Mouse (Mus musculus): ENCODE data around the gene Abcc9. TPM values are rescaled to one million over a fixed set of nuclear protein-coding genes. Genes with fewer than 3 reads are reported as not detected.

The Abcc9 gene
- polyA plus RNA-seq (2015; fragmentation: Nextera tagmentation; extraction: Ambion mirVana), result 1.6 and 1.7 TPM in 2 replicates

DNA sequence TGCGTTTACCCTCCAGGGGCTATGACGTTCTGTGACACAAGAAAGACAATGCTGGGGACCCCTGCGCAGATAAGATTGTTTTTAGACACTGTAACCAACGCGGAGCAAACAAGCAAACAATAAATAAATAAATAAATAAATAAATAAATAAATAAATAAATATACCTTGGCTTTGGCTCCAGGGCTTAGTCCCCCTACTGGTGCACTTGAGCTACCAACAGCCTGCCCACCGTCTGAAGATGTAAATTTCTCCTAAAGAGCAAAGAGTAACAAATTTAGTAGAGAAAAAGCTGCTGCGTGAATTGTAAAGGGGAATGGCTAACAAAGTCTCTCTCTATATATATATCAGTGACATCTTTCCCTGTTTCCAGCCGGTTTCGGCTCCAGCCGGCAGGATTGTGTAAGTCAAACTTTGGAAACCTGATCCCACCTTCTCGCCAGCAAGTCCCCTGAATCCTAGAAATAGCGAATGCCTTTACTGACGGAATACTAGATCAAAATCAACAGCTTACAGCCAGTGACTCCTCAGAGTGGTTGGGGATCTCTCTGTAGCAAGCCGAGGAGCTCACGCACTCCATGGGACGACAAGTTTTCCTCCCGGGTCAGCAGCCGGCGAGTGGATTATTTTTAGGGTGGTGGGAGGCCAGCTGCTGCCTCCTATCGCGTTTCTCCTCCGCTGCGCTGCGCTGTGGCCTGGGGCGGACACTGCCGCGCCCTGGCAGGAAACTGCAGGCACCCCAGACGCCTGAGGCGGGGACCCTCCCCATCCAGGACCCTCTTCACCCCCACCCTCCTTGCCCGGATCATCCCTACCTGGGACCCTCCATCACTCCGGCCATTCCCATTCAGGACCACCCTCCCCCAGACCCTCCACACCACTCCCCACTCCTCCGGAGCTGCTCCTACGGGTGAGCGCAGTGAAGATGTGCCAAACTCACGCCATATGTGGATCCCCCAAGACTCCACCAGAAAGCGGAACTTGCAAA, at the start of gene Abcc9:
Abcc9 (minus strand) TSS at position 664 of the 986 bp plus-strand sequence.
- H3K27ac ChIP-seq, result no peak within 1 kb of the TSS
- H3K36me3 ChIP-seq (ENCODE audit: poor library complexity, severe bottlenecking), result no peaks in the 10 kb centered on the region
- peak within 1 kb of the TSS; percentile 33 for H3K4me3 ChIP-seq
- 8% methylated on average over 36 of the region's 36 CpGs for WGBS
- no peaks in the 10 kb centered on the region for H3K9me3 ChIP-seq (replicated peaks)
- peak within 1 kb of the TSS; percentile 38 for H3K9ac ChIP-seq
- peak within 1 kb of the TSS; percentile 73 for H3K4me2 ChIP-seq
- peaks cover 3% of the 10 kb centered on the region for H3K27me3 ChIP-seq
- peaks cover 9% of the 10 kb centered on the region; the same call in 1 of the 2 replicates for H3K4me1 ChIP-seq
- peak; percentile 63; the same call in 1 of the 2 replicates for ATAC-seq

- no peak overlapping the region for H3K4me2 ChIP-seq
- H3K36me3 ChIP-seq (ENCODE audit: poor library complexity, severe bottlenecking), result no peaks in the 10 kb centered on the region
- peaks cover 20% of the 10 kb centered on the region for H3K27me3 ChIP-seq
- H3K4me1 ChIP-seq, result no peaks in the 10 kb centered on the region
- H3K27ac ChIP-seq, result no peak overlapping the region
- WGBS, result 49% methylated on average over 9 of the region's 9 CpGs
- H3K9me3 ChIP-seq (replicated peaks), result no peaks in the 10 kb centered on the region
- peak; percentile 49; the same call in 1 of the 2 replicates for ATAC-seq
- H3K4me3 ChIP-seq, result no peak overlapping the region
- no peak overlapping the region for H3K9ac ChIP-seq
Measured at GRCm38 (mm10) chr6:142751365-142751764, 49.2 kb upstream of the Abcc9 start.

- 85% methylated on average over 8 of the region's 8 CpGs for WGBS
- H3K36me3 ChIP-seq (ENCODE audit: poor library complexity, severe bottlenecking), result no peaks in the 10 kb centered on the region
- no peak for ATAC-seq
- no peak overlapping the region for H3K9ac ChIP-seq
- no peak overlapping the region for H3K27ac ChIP-seq
- H3K27me3 ChIP-seq, result no peaks in the 10 kb centered on the region
- no peak overlapping the region for H3K4me3 ChIP-seq
- no peak overlapping the region for H3K4me2 ChIP-seq
- H3K4me1 ChIP-seq, result no peaks in the 10 kb centered on the region
- H3K9me3 ChIP-seq (replicated peaks), result no peaks in the 10 kb centered on the region
Measured at GRCm38 (mm10) chr6:142748057-142748708, 46.1 kb upstream of the Abcc9 start.

GRCm38 (mm10) chr6:142747165-142747564, 45.0 kb upstream of the Abcc9 start:
- H3K9me3 ChIP-seq (replicated peaks), result no peaks in the 10 kb centered on the region
- no peak overlapping the region for H3K9ac ChIP-seq
- no peaks in the 10 kb centered on the region for H3K36me3 ChIP-seq (ENCODE audit: poor library complexity, severe bottlenecking)
- no peak overlapping the region for H3K4me3 ChIP-seq
- no peaks in the 10 kb centered on the region for H3K27me3 ChIP-seq
- WGBS, result 83% methylated on average over 2 of the region's 2 CpGs
- no peak for ATAC-seq
- H3K4me2 ChIP-seq, result no peak overlapping the region
- H3K4me1 ChIP-seq, result no peaks in the 10 kb centered on the region
- H3K27ac ChIP-seq, result no peak overlapping the region

GRCm38 (mm10) chr6:142746765-142747164, 44.6 kb upstream of the Abcc9 start:
- WGBS, result 84% methylated on average over 7 of the region's 7 CpGs

DNA sequence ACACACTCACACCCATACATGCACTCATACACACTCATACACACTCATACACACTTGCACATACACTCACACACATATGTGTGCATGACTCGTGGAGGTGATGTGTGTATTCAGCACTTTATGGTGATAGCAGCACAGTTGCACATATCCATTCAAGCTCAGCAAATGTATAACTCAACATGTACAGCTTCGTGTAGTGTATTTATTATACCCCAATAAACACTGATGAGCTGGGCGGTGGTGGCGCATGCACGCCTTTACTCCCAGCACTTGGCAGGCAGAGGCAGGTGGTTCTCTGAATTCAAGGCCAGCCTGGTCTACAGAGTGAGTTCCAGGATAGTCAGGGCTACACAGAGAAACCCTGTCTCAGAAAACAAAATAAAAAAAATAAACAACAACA, 43.4 kb upstream of the Abcc9 start:
- 97% methylated on average over 5 of the region's 5 CpGs for WGBS
- no peaks in the 10 kb centered on the region for H3K36me3 ChIP-seq (ENCODE audit: poor library complexity, severe bottlenecking)
- no peak for ATAC-seq
- H3K27ac ChIP-seq, result no peak overlapping the region
- no peaks in the 10 kb centered on the region for H3K9me3 ChIP-seq (replicated peaks)
- no peak overlapping the region for H3K4me2 ChIP-seq
- H3K9ac ChIP-seq, result no peak overlapping the region
- no peak overlapping the region for H3K4me3 ChIP-seq
- no peaks in the 10 kb centered on the region for H3K4me1 ChIP-seq
- H3K27me3 ChIP-seq, result no peaks in the 10 kb centered on the region

More at GRCm38 (mm10) chr6:142746765-142747164, 44.6 kb upstream of the Abcc9 start:
- H3K27ac ChIP-seq, result no peak overlapping the region
- no peaks in the 10 kb centered on the region for H3K4me1 ChIP-seq
- H3K27me3 ChIP-seq, result no peaks in the 10 kb centered on the region
- ATAC-seq, result no peak
- no peak overlapping the region for H3K9ac ChIP-seq
- no peaks in the 10 kb centered on the region for H3K9me3 ChIP-seq (replicated peaks)
- no peak overlapping the region for H3K4me2 ChIP-seq
- H3K4me3 ChIP-seq, result no peak overlapping the region
- H3K36me3 ChIP-seq (ENCODE audit: poor library complexity, severe bottlenecking), result no peaks in the 10 kb centered on the region

DNA sequence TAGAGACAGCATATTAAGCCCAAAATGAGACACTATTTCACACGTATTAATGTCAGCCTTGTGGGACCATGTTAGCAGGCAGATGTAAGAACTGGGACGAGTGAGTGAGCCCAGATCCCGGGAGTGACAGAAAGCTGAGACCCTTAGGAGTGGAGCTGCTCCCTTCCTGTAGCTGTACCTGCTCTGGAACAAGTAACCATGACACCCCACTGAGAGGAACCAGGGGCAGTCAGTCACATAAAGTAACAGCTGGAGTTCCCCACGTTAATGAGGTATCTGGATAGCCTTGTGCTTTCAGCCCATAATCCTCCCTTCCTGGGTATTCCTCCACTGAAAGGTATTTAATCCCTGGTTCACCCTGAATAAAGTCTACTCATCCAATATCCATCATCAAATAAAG, 41.1 kb upstream of the Abcc9 start:
- WGBS, result 43% methylated on average over 4 of the region's 4 CpGs
- no peak for ATAC-seq
- no peak overlapping the region for H3K4me2 ChIP-seq

DNA sequence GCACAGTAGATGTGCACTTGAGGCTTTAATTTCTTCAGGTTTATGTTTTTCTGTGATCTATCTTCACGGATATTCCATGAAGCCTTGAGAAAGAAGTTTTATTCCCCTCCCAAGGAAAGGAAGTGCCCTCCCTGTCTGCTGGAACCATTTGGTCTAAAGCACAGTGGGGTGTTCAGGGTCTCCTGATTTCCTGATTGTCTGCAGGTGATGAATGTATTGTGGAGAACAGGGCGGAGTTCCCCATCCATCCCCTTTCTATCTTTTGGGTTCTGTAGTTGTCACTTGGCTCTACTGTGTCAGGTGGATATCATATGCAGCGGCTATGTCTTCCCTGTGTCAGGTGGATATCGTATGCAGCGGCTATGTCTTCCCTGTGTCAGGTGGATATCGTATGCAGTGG, 39.6 kb upstream of the Abcc9 start:
- Histone ChIP-seq H3K27ac (no peak overlapping the region), H3K9ac (no peak overlapping the region), H3K4me3 (no peak overlapping the region), H3K36me3 (ENCODE audit: poor library complexity, severe bottlenecking) (no peaks in the 10 kb centered on the region), H3K4me1 (no peaks in the 10 kb centered on the region), H3K4me2 (no peak overlapping the region), H3K27me3 (no peaks in the 10 kb centered on the region), H3K9me3 (replicated peaks) (no peaks in the 10 kb centered on the region)
- WGBS, result 88% methylated on average over 6 of the region's 6 CpGs
- no peak for ATAC-seq

More for the DNA sequence above, 41.1 kb upstream of the Abcc9 start:
- Histone ChIP-seq H3K27ac (no peak overlapping the region), H3K27me3 (no peaks in the 10 kb centered on the region), H3K4me1 (no peaks in the 10 kb centered on the region), H3K9ac (no peak overlapping the region), H3K9me3 (replicated peaks) (no peaks in the 10 kb centered on the region), H3K4me3 (no peak overlapping the region), H3K36me3 (ENCODE audit: poor library complexity, severe bottlenecking) (no peaks in the 10 kb centered on the region)

- no peak overlapping the region for H3K4me2 ChIP-seq
- H3K27me3 ChIP-seq, result no peaks in the 10 kb centered on the region
- no peak overlapping the region for H3K9ac ChIP-seq
- no peak overlapping the region for H3K4me3 ChIP-seq
- no peaks in the 10 kb centered on the region for H3K9me3 ChIP-seq (replicated peaks)
- ATAC-seq, result no peak
- no peaks in the 10 kb centered on the region for H3K36me3 ChIP-seq (ENCODE audit: poor library complexity, severe bottlenecking)
- 92% methylated on average over 6 of the region's 6 CpGs for WGBS
- H3K27ac ChIP-seq, result no peak overlapping the region
- no peaks in the 10 kb centered on the region for H3K4me1 ChIP-seq
Measured at GRCm38 (mm10) chr6:142738637-142739036, 36.5 kb upstream of the Abcc9 start.

DNA sequence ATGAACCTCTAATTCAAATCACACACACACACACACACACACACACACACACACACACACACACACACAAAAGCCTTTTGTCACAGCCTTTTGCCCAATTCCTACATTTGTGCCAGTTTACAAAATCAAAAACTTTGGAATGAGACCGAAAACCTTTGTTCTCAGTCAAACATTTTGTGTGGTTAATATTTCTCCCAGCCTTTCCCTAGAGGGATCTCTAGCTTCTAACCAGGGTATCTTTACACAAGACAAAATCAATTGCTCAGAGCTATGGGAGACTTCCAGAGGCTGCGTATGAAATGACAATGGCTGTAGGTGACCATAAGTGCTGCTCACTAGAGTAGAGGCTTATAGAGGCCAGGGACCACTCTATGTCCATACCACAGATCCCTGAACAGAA, 36.1 kb upstream of the Abcc9 start:
- ATAC-seq, result no peak
- WGBS, result 93% methylated on average over 2 of the region's 2 CpGs
- no peak overlapping the region for H3K4me3 ChIP-seq
- H3K4me1 ChIP-seq, result no peaks in the 10 kb centered on the region
- H3K4me2 ChIP-seq, result no peak overlapping the region
- H3K9ac ChIP-seq, result no peak overlapping the region
- no peaks in the 10 kb centered on the region for H3K27me3 ChIP-seq
- H3K27ac ChIP-seq, result no peak overlapping the region
- H3K9me3 ChIP-seq (replicated peaks), result no peaks in the 10 kb centered on the region
- H3K36me3 ChIP-seq (ENCODE audit: poor library complexity, severe bottlenecking), result no peaks in the 10 kb centered on the region

GRCm38 (mm10) chr6:142735302-142736005, 33.3 kb upstream of the Abcc9 start:
- WGBS, result 48% methylated on average over 8 of the region's 8 CpGs
- no peak overlapping the region for H3K27ac ChIP-seq
- no peaks in the 10 kb centered on the region for H3K36me3 ChIP-seq (ENCODE audit: poor library complexity, severe bottlenecking)
- ATAC-seq, result peak; percentile 43; the same call in 1 of the 2 replicates
- H3K4me2 ChIP-seq, result no peak overlapping the region
- H3K4me3 ChIP-seq, result no peak overlapping the region
- no peaks in the 10 kb centered on the region for H3K27me3 ChIP-seq
- no peaks in the 10 kb centered on the region for H3K9me3 ChIP-seq (replicated peaks)
- H3K9ac ChIP-seq, result no peak overlapping the region
- no peaks in the 10 kb centered on the region for H3K4me1 ChIP-seq
